Mouse (Mus musculus): Measurements from ENCODE around the gene Rap2c. TPM values are rescaled to one million over a fixed set of nuclear protein-coding genes. Genes with fewer than 3 reads are reported as not detected.

Gene Rap2c
- polyA plus RNA-seq, 1 experiment from 2014 or later, result 10.9 TPM

GRCm38 (mm10) chrX:51035678-51036209 is 17.9 kb upstream of the Rap2c start:
- Histone ChIP-seq H3K9me3 (replicated peaks; ENCODE audit: control insufficient read depth, low read length, poor library complexity, severe bottlenecking) (no peaks in the 10 kb centered on the region), H3K27me3 (ENCODE audit: control insufficient read depth, insufficient read depth, low read depth, low read length) (0 out of 2 replicates have a peak, but pooled peaks cover 2% of the 10 kb centered on the region), H3K36me3 (ENCODE audit: control insufficient read depth, insufficient read depth, low read length) (no peaks in the 10 kb centered on the region), H3K4me2 (ENCODE audit: low read length) (no peak overlapping the region), H3K4me1 (ENCODE audit: control insufficient read depth, insufficient read depth, low read length) (peaks cover 2% of the 10 kb centered on the region; the same call in 1 of the 2 replicates), H3K27ac (ENCODE audit: low read length) (no peak overlapping the region), H3K4me3 (ENCODE audit: low read depth, low read length) (no peak overlapping the region), H3K9ac (ENCODE audit: low read depth, low read length) (no peak overlapping the region)
- ATAC-seq, result no peak
- WGBS, result 21% methylated on average over 7 of the region's 7 CpGs

- Histone ChIP-seq H3K36me3 (ENCODE audit: control insufficient read depth, insufficient read depth, low read length) (no peaks in the 10 kb centered on the region), H3K4me2 (ENCODE audit: low read length) (no peak overlapping the region), H3K9me3 (replicated peaks; ENCODE audit: control insufficient read depth, low read length, poor library complexity, severe bottlenecking) (no peaks in the 10 kb centered on the region; the same call in 1 of the 2 replicates), H3K27me3 (ENCODE audit: control insufficient read depth, insufficient read depth, low read depth, low read length) (no peaks in the 10 kb centered on the region), H3K27ac (ENCODE audit: low read length) (no peak overlapping the region), H3K4me3 (ENCODE audit: low read depth, low read length) (no peak overlapping the region), H3K9ac (ENCODE audit: low read depth, low read length) (no peak overlapping the region), H3K4me1 (ENCODE audit: control insufficient read depth, insufficient read depth, low read length) (peaks cover 12% of the 10 kb centered on the region)
- 25% methylated on average over 2 of the region's 2 CpGs for WGBS
- no peak for ATAC-seq
Measured at GRCm38 (mm10) chrX:51019884-51020283, 2.1 kb upstream of the Rap2c start.

GRCm38 (mm10) chrX:51018786-51019179 is 965 bp upstream of the Rap2c start:
- Histone ChIP-seq H3K4me1 (ENCODE audit: control insufficient read depth, insufficient read depth, low read length) (peaks cover 12% of the 10 kb centered on the region), H3K27ac (ENCODE audit: low read length) (peak overlapping the region; percentile 90), H3K9me3 (replicated peaks; ENCODE audit: control insufficient read depth, low read length, poor library complexity, severe bottlenecking) (no peaks in the 10 kb centered on the region; the same call in 1 of the 2 replicates), H3K27me3 (ENCODE audit: control insufficient read depth, insufficient read depth, low read depth, low read length) (no peaks in the 10 kb centered on the region), H3K9ac (ENCODE audit: low read depth, low read length) (peak overlapping the region; percentile 75), H3K36me3 (ENCODE audit: control insufficient read depth, insufficient read depth, low read length) (no peaks in the 10 kb centered on the region), H3K4me2 (ENCODE audit: low read length) (peak overlapping the region; percentile 53), H3K4me3 (ENCODE audit: low read depth, low read length) (peak overlapping the region; percentile 56)
- 16% methylated on average over 30 of the region's 32 CpGs for WGBS
- ATAC-seq, result peak; percentile 94

- H3K27ac ChIP-seq (ENCODE audit: low read length), result no peak overlapping the region
- no peak for ATAC-seq
- H3K36me3 ChIP-seq (ENCODE audit: control insufficient read depth, insufficient read depth, low read length), result no peaks in the 10 kb centered on the region
- H3K4me2 ChIP-seq (ENCODE audit: low read length), result peak overlapping the region; percentile 61
- no peaks in the 10 kb centered on the region for H3K27me3 ChIP-seq (ENCODE audit: control insufficient read depth, insufficient read depth, low read depth, low read length)
- H3K9me3 ChIP-seq (replicated peaks; ENCODE audit: control insufficient read depth, low read length, poor library complexity, severe bottlenecking), result no peaks in the 10 kb centered on the region; the same call in 1 of the 2 replicates
- H3K4me3 ChIP-seq (ENCODE audit: low read depth, low read length), result peak overlapping the region; percentile 56
- peak overlapping the region; percentile 44 for H3K9ac ChIP-seq (ENCODE audit: low read depth, low read length)
- 29% methylated on average over 12 of the region's 12 CpGs for WGBS
- peaks cover 12% of the 10 kb centered on the region for H3K4me1 ChIP-seq (ENCODE audit: control insufficient read depth, insufficient read depth, low read length)
Measured at GRCm38 (mm10) chrX:51016926-51017325, 892 bp downstream of the Rap2c start.

- Histone ChIP-seq H3K4me2 (ENCODE audit: low read length) (no peak overlapping the region), H3K9me3 (replicated peaks; ENCODE audit: control insufficient read depth, low read length, poor library complexity, severe bottlenecking) (no peaks in the 10 kb centered on the region), H3K27me3 (ENCODE audit: control insufficient read depth, insufficient read depth, low read depth, low read length) (no peaks in the 10 kb centered on the region), H3K9ac (ENCODE audit: low read depth, low read length) (no peak overlapping the region), H3K4me3 (ENCODE audit: low read depth, low read length) (no peak overlapping the region), H3K27ac (ENCODE audit: low read length) (no peak overlapping the region), H3K4me1 (ENCODE audit: control insufficient read depth, insufficient read depth, low read length) (peaks cover 11% of the 10 kb centered on the region), H3K36me3 (ENCODE audit: control insufficient read depth, insufficient read depth, low read length) (no peaks in the 10 kb centered on the region)
- WGBS, result 81% methylated on average over 2 of the region's 2 CpGs
- no peak for ATAC-seq
Measured at GRCm38 (mm10) chrX:51012280-51012679, 5.5 kb downstream of the Rap2c start.

GRCm38 (mm10) chrX:51010323-51010722 is 7.5 kb downstream of the Rap2c start:
- H3K4me1 ChIP-seq (ENCODE audit: control insufficient read depth, insufficient read depth, low read length), result 0 out of 2 replicates have a peak, but pooled peaks cover 2% of the 10 kb centered on the region
- no peak overlapping the region for H3K4me3 ChIP-seq (ENCODE audit: low read depth, low read length)
- H3K27ac ChIP-seq (ENCODE audit: low read length), result no peak overlapping the region
- H3K27me3 ChIP-seq (ENCODE audit: control insufficient read depth, insufficient read depth, low read depth, low read length), result no peaks in the 10 kb centered on the region
- ATAC-seq, result no peak
- WGBS, result 90% methylated on average over 4 of the region's 4 CpGs
- H3K36me3 ChIP-seq (ENCODE audit: control insufficient read depth, insufficient read depth, low read length), result no peaks in the 10 kb centered on the region
- H3K9me3 ChIP-seq (replicated peaks; ENCODE audit: control insufficient read depth, low read length, poor library complexity, severe bottlenecking), result no peaks in the 10 kb centered on the region
- no peak overlapping the region for H3K9ac ChIP-seq (ENCODE audit: low read depth, low read length)
- no peak overlapping the region for H3K4me2 ChIP-seq (ENCODE audit: low read length)

GRCm38 (mm10) chrX:51000791-51001190 is 17.0 kb downstream of the Rap2c start:
- no peak overlapping the region for H3K27ac ChIP-seq (ENCODE audit: low read length)
- 82% methylated on average over 6 of the region's 6 CpGs for WGBS
- no peak for ATAC-seq

GRCm38 (mm10) chrX:50995310-50995709 is 22.5 kb downstream of the Rap2c start:
- no peak overlapping the region for H3K4me3 ChIP-seq (ENCODE audit: low read depth, low read length)
- H3K4me1 ChIP-seq (ENCODE audit: control insufficient read depth, insufficient read depth, low read length), result no peaks in the 10 kb centered on the region
- H3K9ac ChIP-seq (ENCODE audit: low read depth, low read length), result no peak overlapping the region
- H3K27me3 ChIP-seq (ENCODE audit: control insufficient read depth, insufficient read depth, low read depth, low read length), result no peaks in the 10 kb centered on the region
- H3K4me2 ChIP-seq (ENCODE audit: low read length), result no peak overlapping the region
- no peaks in the 10 kb centered on the region for H3K36me3 ChIP-seq (ENCODE audit: control insufficient read depth, insufficient read depth, low read length)
- no peak for ATAC-seq
- 68% methylated on average over 2 of the region's 2 CpGs for WGBS
- no peak overlapping the region for H3K27ac ChIP-seq (ENCODE audit: low read length)
- H3K9me3 ChIP-seq (replicated peaks; ENCODE audit: control insufficient read depth, low read length, poor library complexity, severe bottlenecking), result no peaks in the 10 kb centered on the region

More at GRCm38 (mm10) chrX:51000791-51001190, 17.0 kb downstream of the Rap2c start:
- Histone ChIP-seq H3K27me3 (ENCODE audit: control insufficient read depth, insufficient read depth, low read depth, low read length) (no peaks in the 10 kb centered on the region), H3K4me1 (ENCODE audit: control insufficient read depth, insufficient read depth, low read length) (no peaks in the 10 kb centered on the region), H3K36me3 (ENCODE audit: control insufficient read depth, insufficient read depth, low read length) (no peaks in the 10 kb centered on the region), H3K9ac (ENCODE audit: low read depth, low read length) (no peak overlapping the region), H3K4me3 (ENCODE audit: low read depth, low read length) (no peak overlapping the region), H3K4me2 (ENCODE audit: low read length) (no peak overlapping the region), H3K9me3 (replicated peaks; ENCODE audit: control insufficient read depth, low read length, poor library complexity, severe bottlenecking) (no peaks in the 10 kb centered on the region)

- Histone ChIP-seq H3K4me2 (ENCODE audit: low read length) (no peak overlapping the region), H3K4me1 (ENCODE audit: control insufficient read depth, insufficient read depth, low read length) (no peaks in the 10 kb centered on the region), H3K9ac (ENCODE audit: low read depth, low read length) (no peak overlapping the region), H3K9me3 (replicated peaks; ENCODE audit: control insufficient read depth, low read length, poor library complexity, severe bottlenecking) (no peaks in the 10 kb centered on the region), H3K36me3 (ENCODE audit: control insufficient read depth, insufficient read depth, low read length) (no peaks in the 10 kb centered on the region), H3K27me3 (ENCODE audit: control insufficient read depth, insufficient read depth, low read depth, low read length) (no peaks in the 10 kb centered on the region), H3K4me3 (ENCODE audit: low read depth, low read length) (no peak overlapping the region), H3K27ac (ENCODE audit: low read length) (no peak overlapping the region)
- WGBS, result 88% methylated on average over 5 of the region's 5 CpGs
- no peak for ATAC-seq
Measured at GRCm38 (mm10) chrX:50991324-50991723, 26.5 kb downstream of the Rap2c start.
